Mouse (Mus musculus) neural tube, embryonic 11.5 days (tissue): Measurements from ENCODE around the gene Ubr1. TPM values are rescaled to one million over a fixed set of nuclear protein-coding genes. Genes with fewer than 3 reads are reported as not detected.
A peak's percentile ranks its signal among the peaks of the same experiment; 100 is the strongest.

ENCODE experiments used
- ATAC-seq: fragments of 200-750 bp; cut with Nextera tagmentation; 2 replicates; pipeline ENCODE4 v1.8.0; 2017; ENCODE audit warnings: moderate number of reproducible peaks, mild to moderate bottlenecking, moderate TSS enrichment, moderate library complexity; ENCODE audit not compliant: insufficient read depth, low FRiP score, low TSS enrichment
- DNase-seq: peaks from one replicate; pipeline ENCODE4 v3.0.0-alpha.2; 2015; ENCODE audit warnings: low spot score
- H3K27ac ChIP-seq: fragments of 300-500 bp; sonication (generic); 2 replicates; pipeline ENCODE4 v1.5.1; 2014; ENCODE audit warnings: low read depth, mild to moderate bottlenecking, low read length
- H3K27me3 ChIP-seq: fragments of 300-500 bp; sonication (generic); 2 replicates; pipeline ENCODE4 v1.6.1; 2014; ENCODE audit warnings: mild to moderate bottlenecking, low read length, mixed read lengths; ENCODE audit not compliant: control insufficient read depth, insufficient read depth
- H3K36me3 ChIP-seq: fragments of 300-500 bp; sonication (generic); 2 replicates; pipeline ENCODE4 v1.6.1; 2014; ENCODE audit warnings: mild to moderate bottlenecking, low read length, moderate library complexity, mixed read lengths; ENCODE audit not compliant: control insufficient read depth, insufficient read depth
- H3K4me1 ChIP-seq: fragments of 300-500 bp; sonication (generic); 2 replicates; pipeline ENCODE4 v1.6.1; 2014; ENCODE audit warnings: low read length, mixed read lengths; ENCODE audit not compliant: control insufficient read depth, insufficient read depth
- H3K4me2 ChIP-seq: fragments of 300-500 bp; sonication (generic); 2 replicates; pipeline ENCODE4 v1.6.1; 2014; ENCODE audit warnings: low read depth, mild to moderate bottlenecking, moderate library complexity
- H3K4me3 ChIP-seq: fragments of 300-500 bp; sonication (generic); 2 replicates; pipeline ENCODE4 v1.5.1; 2014; ENCODE audit warnings: low read depth, low read length
- H3K9ac ChIP-seq: fragments of 300-500 bp; sonication (generic); 2 replicates; pipeline ENCODE4 v1.6.1; 2014; ENCODE audit warnings: mild to moderate bottlenecking, low read length
- H3K9me3 ChIP-seq: fragments of 300-500 bp; sonication (generic); 2 replicates; pipeline ENCODE4 v1.6.1; 2016; ENCODE audit warnings: low read length; ENCODE audit not compliant: control insufficient read depth
- WGBS: fragments of 180-500 bp; shearing (Covaris S2); extraction: QIAGEN DNeasy Blood & Tissue Kit; methylation state at CpG from one replicate; pipeline ENCODE4 v1.1.7; 2014; 5-methylcytosine and 5-hydroxymethylcytosine counted together
- polyA plus RNA-seq: library from polyadenylated mRNA; unstranded; fragments of >200 nt; fragmentation: Nextera tagmentation; extraction: Ambion mirVana; gene quantifications from 2 replicates; pipeline ENCODE4 v1.2.1, GENCODE M21; 2014

Ubr1 gene
- polyA plus RNA-seq: 23.7 and 25.7 TPM in 2 replicates

GRCm38 (mm10) chr2:120970559-120971080 is at the start of gene Ubr1:
Ubr1 (minus strand) TSS chr2:120970715.
- under 1% methylated on average over 39 of the region's 39 CpGs for WGBS
- DNase-seq (peak; percentile 92), ATAC-seq (peak; percentile 88)
- Histone ChIP-seq H3K36me3 (no peaks in the 10 kb centered on the region), H3K27ac (peak within 1 kb of the TSS; percentile 81), H3K4me2 (peak within 1 kb of the TSS; percentile 75), H3K4me3 (peak within 1 kb of the TSS; percentile 81), H3K9me3 (no peaks in the 10 kb centered on the region), H3K27me3 (no peaks in the 10 kb centered on the region), H3K4me1 (peaks cover 2% of the 10 kb centered on the region; the same call in 1 of the 2 replicates), H3K9ac (peak within 1 kb of the TSS; percentile 93)

DNA sequence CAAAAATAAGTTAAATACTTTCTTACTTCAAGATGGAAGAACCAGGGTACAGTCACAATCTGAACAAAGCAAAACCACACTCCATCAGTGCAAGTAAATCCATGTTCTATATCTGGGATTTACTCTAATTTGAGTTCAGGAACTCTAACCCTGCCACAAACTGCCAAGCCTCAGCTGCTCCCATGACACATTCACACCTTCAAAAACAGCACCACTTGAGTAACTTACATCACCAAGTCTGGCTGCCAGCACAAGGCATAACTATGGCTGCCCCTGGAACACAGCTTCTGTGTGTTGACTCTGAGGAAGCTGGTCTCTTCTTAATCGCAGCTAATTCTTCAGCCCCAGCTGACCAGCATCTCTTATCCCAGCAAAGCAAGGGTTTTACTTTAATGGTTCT is 46.6 kb upstream of the Ubr1 start:
- no peaks in the 10 kb centered on the region for H3K27me3 ChIP-seq
- no peak overlapping the region for H3K4me2 ChIP-seq
- H3K4me1 ChIP-seq: no peaks in the 10 kb centered on the region
- ATAC-seq (no peak), DNase-seq (no peak)
- H3K4me3 ChIP-seq: no peak overlapping the region
- peaks cover 5% of the 10 kb centered on the region for H3K36me3 ChIP-seq
- no peak overlapping the region for H3K27ac ChIP-seq
- no peak overlapping the region for H3K9ac ChIP-seq
- no peaks in the 10 kb centered on the region for H3K9me3 ChIP-seq
- WGBS: 94% methylated on average over 1 of the region's 1 CpGs

- Histone ChIP-seq H3K27ac (no peak overlapping the region), H3K4me3 (no peak overlapping the region), H3K4me2 (no peak overlapping the region), H3K27me3 (no peaks in the 10 kb centered on the region), H3K9ac (no peak overlapping the region), H3K36me3 (peaks cover 5% of the 10 kb centered on the region), H3K9me3 (no peaks in the 10 kb centered on the region), H3K4me1 (no peaks in the 10 kb centered on the region)
- WGBS: 88% methylated on average over 9 of the region's 9 CpGs
- no peak for ATAC-seq
- no peak for DNase-seq
These were observed 45.7 kb upstream of the Ubr1 start for GRCm38 (mm10) chr2:121016226-121016625.

- Histone ChIP-seq H3K9ac (no peak overlapping the region), H3K9me3 (no peaks in the 10 kb centered on the region), H3K4me2 (no peak overlapping the region), H3K4me1 (no peaks in the 10 kb centered on the region), H3K36me3 (peaks cover 5% of the 10 kb centered on the region), H3K27ac (no peak overlapping the region), H3K4me3 (no peak overlapping the region), H3K27me3 (no peaks in the 10 kb centered on the region)
- DNase-seq (no peak), ATAC-seq (no peak)
- WGBS: 84% methylated on average over 2 of the region's 2 CpGs
These were observed 45.0 kb upstream of the Ubr1 start for GRCm38 (mm10) chr2:121015507-121015906.

GRCm38 (mm10) chr2:121012676-121013075 is 42.2 kb upstream of the Ubr1 start:
- H3K27me3 ChIP-seq: no peaks in the 10 kb centered on the region
- ATAC-seq (no peak), DNase-seq (no peak)
- no peak overlapping the region for H3K27ac ChIP-seq
- no peaks in the 10 kb centered on the region for H3K9me3 ChIP-seq
- H3K4me1 ChIP-seq: peaks cover 5% of the 10 kb centered on the region; the same call in 1 of the 2 replicates
- peaks cover 2% of the 10 kb centered on the region for H3K36me3 ChIP-seq
- H3K4me2 ChIP-seq: no peak overlapping the region
- 94% methylated on average over 9 of the region's 9 CpGs for WGBS
- H3K9ac ChIP-seq: no peak overlapping the region
- no peak overlapping the region for H3K4me3 ChIP-seq

DNA sequence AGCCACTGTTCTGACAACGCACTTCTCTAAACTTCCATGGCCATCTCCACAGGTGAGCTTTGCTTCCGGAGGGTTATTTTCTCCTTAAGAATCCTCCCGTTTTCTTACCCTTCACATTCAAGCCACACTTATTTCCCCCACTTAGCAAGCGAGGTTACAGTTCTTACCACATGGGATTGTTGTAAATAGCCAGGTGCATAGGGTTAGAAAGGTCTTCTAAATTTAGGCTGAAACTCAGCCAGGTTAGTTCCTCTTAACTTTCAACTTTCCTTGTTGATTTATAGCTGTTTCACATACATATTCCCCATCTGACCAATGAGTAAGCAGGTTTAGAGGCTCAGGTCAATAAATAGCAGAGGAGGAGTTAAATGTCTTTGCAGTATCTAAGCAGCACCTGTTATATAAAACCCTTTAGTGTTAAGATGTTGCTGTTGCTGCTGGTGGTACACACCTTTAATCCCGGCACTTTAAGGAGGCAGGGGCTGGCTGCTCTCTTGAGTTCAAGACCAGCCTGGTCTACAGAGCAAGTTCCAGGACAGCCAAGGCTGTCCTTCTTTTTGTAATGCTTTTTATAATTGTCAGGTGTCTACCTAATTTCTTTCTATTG is 38.7 kb upstream of the Ubr1 start:
- H3K36me3 ChIP-seq: peaks cover 2% of the 10 kb centered on the region; the same call in 1 of the 2 replicates
- no peak for ATAC-seq
- H3K27me3 ChIP-seq: no peaks in the 10 kb centered on the region
- peak overlapping the region; percentile 81 for H3K9ac ChIP-seq
- 25% methylated on average over 5 of the region's 5 CpGs for WGBS
- no peaks in the 10 kb centered on the region for H3K9me3 ChIP-seq
- no peak for DNase-seq
- H3K4me3 ChIP-seq: peak overlapping the region; percentile 75
- peaks cover 5% of the 10 kb centered on the region; the same call in 1 of the 2 replicates for H3K4me1 ChIP-seq
- peak overlapping the region; percentile 68 for H3K4me2 ChIP-seq
- no peak overlapping the region for H3K27ac ChIP-seq

GRCm38 (mm10) chr2:121008664-121009007 is 38.1 kb upstream of the Ubr1 start:
- ATAC-seq (peak; percentile 61), DNase-seq (no peak)
- H3K9ac ChIP-seq: peak overlapping the region; percentile 81
- peaks cover 5% of the 10 kb centered on the region; the same call in 1 of the 2 replicates for H3K4me1 ChIP-seq
- H3K27ac ChIP-seq: no peak overlapping the region
- peak overlapping the region; percentile 75 for H3K4me3 ChIP-seq
- H3K36me3 ChIP-seq: peaks cover under 1% of the 10 kb centered on the region; the same call in 1 of the 2 replicates
- no peaks in the 10 kb centered on the region for H3K9me3 ChIP-seq
- WGBS: 1% methylated on average over 12 of the region's 12 CpGs
- peak overlapping the region; percentile 68 for H3K4me2 ChIP-seq
- no peaks in the 10 kb centered on the region for H3K27me3 ChIP-seq

DNA sequence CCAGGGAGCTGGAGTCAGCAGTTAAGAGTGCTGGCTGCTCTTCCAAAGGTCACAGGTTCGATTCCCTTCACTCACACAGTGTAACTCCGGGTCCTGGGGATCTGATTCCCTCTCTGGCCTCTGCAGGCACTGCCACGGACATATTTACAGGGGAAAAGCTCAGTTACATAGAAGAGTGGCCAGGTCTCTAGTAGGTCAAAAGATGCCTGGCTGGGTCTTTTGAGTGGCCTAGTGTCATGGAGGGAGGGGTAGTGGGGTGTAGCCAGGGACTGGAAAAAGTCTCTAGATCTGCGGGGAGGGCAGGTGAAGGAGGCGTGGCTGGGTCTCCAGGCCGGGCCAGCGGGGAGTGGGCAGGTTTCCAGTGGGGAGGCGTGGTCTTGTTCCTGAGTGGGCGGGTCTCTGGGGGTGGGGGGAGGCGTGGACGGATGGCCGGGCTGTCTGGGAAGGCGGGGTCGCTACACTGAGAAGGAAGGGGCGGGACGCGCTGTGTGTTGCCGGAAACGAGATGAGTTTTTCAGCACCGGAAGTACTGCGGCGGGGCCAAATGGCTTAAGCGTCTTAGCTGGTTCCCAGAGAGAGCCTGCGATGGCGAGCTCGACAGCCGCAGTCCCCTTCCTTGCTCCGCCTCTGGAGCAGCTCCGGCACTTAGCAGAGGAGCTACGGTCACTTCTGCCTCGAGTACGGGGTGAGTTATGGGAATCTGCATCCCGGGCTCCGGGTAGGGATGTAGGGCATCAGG is 37.6 kb upstream of the Ubr1 start, which contains the start of gene Ccndbp1:
Gene Ccndbp1 (plus strand): TSS at position 479 of the 739 bp plus-strand sequence.
- H3K36me3 ChIP-seq: no peaks in the 10 kb centered on the region
- peaks cover 5% of the 10 kb centered on the region; the same call in 1 of the 2 replicates for H3K4me1 ChIP-seq
- no peaks in the 10 kb centered on the region for H3K9me3 ChIP-seq
- peak within 1 kb of the TSS; percentile 68 for H3K4me2 ChIP-seq
- WGBS: 1% methylated on average over 34 of the region's 34 CpGs
- ATAC-seq: peak; percentile 94
- H3K27ac ChIP-seq: no peak within 1 kb of the TSS
- H3K9ac ChIP-seq: peak within 1 kb of the TSS; percentile 81
- peak; percentile 90 for DNase-seq
- no peaks in the 10 kb centered on the region for H3K27me3 ChIP-seq
- peak within 1 kb of the TSS; percentile 75 for H3K4me3 ChIP-seq
